16 mouse cellular contexts compared by ENCODE assay signal in the genomic region with DNA sequence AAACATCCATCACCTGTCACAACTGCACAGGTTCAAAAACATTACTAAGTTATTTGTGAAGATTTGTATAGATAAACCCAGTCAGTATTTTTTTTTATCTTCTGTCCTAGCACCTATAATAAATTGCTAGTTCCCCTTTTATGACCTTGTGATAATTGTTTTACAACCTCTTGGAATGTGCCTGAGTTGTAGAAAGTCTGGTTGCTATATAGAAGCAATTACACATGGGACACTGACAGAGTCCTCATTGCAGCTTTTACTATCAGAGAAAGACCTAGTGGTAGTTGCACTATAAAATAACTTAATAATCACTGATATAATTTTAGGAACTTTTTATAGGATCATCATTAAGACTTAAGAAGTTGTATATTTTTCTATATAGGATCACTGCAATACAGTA.
"Had no signal": no experiment of that assay in that cellular context is flagged by ENCODE, and none has a peak within 500 bp of the region (broad histone marks: within the 10 kb centered on the region; RNA-seq: fewer than 3 reads in every experiment).

No protein-coding gene starts in this region.

- H3K4me1 ChIP-seq: neural tube, embryonic 13.5 days; neural tube, embryonic 15.5 days; stomach, embryonic 15.5 days had no signal

- H3K9me3 ChIP-seq: neural tube, embryonic 13.5 days; neural tube, embryonic 15.5 days; stomach, embryonic 15.5 days had no signal

- H3K27ac ChIP-seq: neural tube, embryonic 13.5 days; neural tube, embryonic 15.5 days; stomach, embryonic 15.5 days; stomach, postnatal 0 days had no signal

- H3K27me3 ChIP-seq: neural tube, embryonic 13.5 days; neural tube, embryonic 15.5 days; stomach, embryonic 15.5 days had no signal

- H3K36me3 ChIP-seq: neural tube, embryonic 13.5 days; neural tube, embryonic 15.5 days; stomach, embryonic 15.5 days had no signal

- DNase-seq: retina, postnatal 1 day; right cerebral cortex, adult 18-20 months; right cerebral cortex, postnatal 14 days; right cerebral cortex, postnatal 25 days; right cerebral cortex, postnatal 4 days; spleen, adult 18-20 months; thymus, adult 18-20 months; thymus, adult 2 months; thymus, postnatal 14 days; thymus, postnatal 25 days; thymus, postnatal 36 days; thymus, postnatal 4 days had no signal

- H3K4me2 ChIP-seq: neural tube, embryonic 13.5 days; neural tube, embryonic 15.5 days; stomach, embryonic 15.5 days had no signal

- H3K4me3 ChIP-seq: neural tube, embryonic 13.5 days; neural tube, embryonic 15.5 days; stomach, embryonic 15.5 days had no signal

- H3K9ac ChIP-seq: neural tube, embryonic 13.5 days; neural tube, embryonic 15.5 days; stomach, embryonic 15.5 days had no signal
